Mouse (Mus musculus) midbrain, embryonic 13.5 days (tissue): ENCODE measurements at regions not wholly inside any gene's neighbourhood (a gene's known extent, or its start where the extent isn't known, plus 50 kb on each side); places are given as distances from the start of the nearest gene placed in this dataset.

Experiments used
- ATAC-seq: fragments of 200-750 bp; cut with Nextera tagmentation; 2 replicates; pipeline ENCODE4 v1.8.0; 2017; ENCODE audit warnings: mild to moderate bottlenecking, moderate TSS enrichment, moderate library complexity
- H3K27ac ChIP-seq: fragments of 300-500 bp; sonication (generic); 2 replicates; pipeline ENCODE4 v1.5.1; 2015; ENCODE audit warnings: inconsistent platforms, mild to moderate bottlenecking, moderate library complexity
- H3K27me3 ChIP-seq: fragments of 300-500 bp; sonication (generic); 2 replicates; pipeline ENCODE4 v1.6.1; 2015; ENCODE audit warnings: mild to moderate bottlenecking, inconsistent platforms
- H3K36me3 ChIP-seq: fragments of 300-500 bp; sonication (generic); 2 replicates; pipeline ENCODE4 v1.6.1; 2015; ENCODE audit warnings: mild to moderate bottlenecking, inconsistent platforms
- H3K4me1 ChIP-seq: fragments of 300-500 bp; sonication (generic); replicated peaks from 2 replicates; pipeline ENCODE4 v1.6.1; 2015; ENCODE audit warnings: inconsistent platforms
- H3K4me2 ChIP-seq: fragments of 300-500 bp; sonication (generic); replicated peaks from 2 replicates; pipeline ENCODE4 v1.6.1; 2015; ENCODE audit warnings: moderate library complexity, mild to moderate bottlenecking, inconsistent platforms
- H3K4me3 ChIP-seq: fragments of 300-500 bp; sonication (generic); replicated peaks from 2 replicates; pipeline ENCODE4 v1.5.1; 2015; ENCODE audit warnings: mild to moderate bottlenecking, inconsistent platforms
- H3K9ac ChIP-seq: fragments of 300-500 bp; sonication (generic); replicated peaks from 2 replicates; pipeline ENCODE4 v1.6.1; 2015; ENCODE audit warnings: mild to moderate bottlenecking, inconsistent platforms
- H3K9me3 ChIP-seq: fragments of 300-500 bp; sonication (generic); 2 replicates; pipeline ENCODE4 v1.6.1; 2016; ENCODE audit warnings: mild to moderate bottlenecking, inconsistent platforms
- WGBS: fragments of 180-500 bp; shearing (Covaris S2); methylation state at CpG from one replicate; pipeline ENCODE4 v1.1.7; 2015; 5-methylcytosine and 5-hydroxymethylcytosine counted together

GRCm38 (mm10) chr17:51896160-51896559 is 63.1 kb upstream of the Satb1 start:
- no peak overlapping the region for H3K4me3 ChIP-seq
- 82% methylated on average over 3 of the region's 3 CpGs for WGBS

GRCm38 (mm10) chr17:51894278-51894677 is 61.2 kb upstream of the Satb1 start:
- no peak overlapping the region for H3K9ac ChIP-seq
- no peaks in the 10 kb centered on the region for H3K36me3 ChIP-seq
- H3K4me2 ChIP-seq, result no peak overlapping the region
- no peaks in the 10 kb centered on the region for H3K4me1 ChIP-seq
- no peaks in the 10 kb centered on the region for H3K27me3 ChIP-seq
- 94% methylated on average over 8 of the region's 8 CpGs for WGBS
- no peak overlapping the region for H3K27ac ChIP-seq
- H3K4me3 ChIP-seq, result no peak overlapping the region
- ATAC-seq, result no peak
- no peaks in the 10 kb centered on the region for H3K9me3 ChIP-seq

More at GRCm38 (mm10) chr17:51896160-51896559, 63.1 kb upstream of the Satb1 start:
- no peaks in the 10 kb centered on the region for H3K27me3 ChIP-seq
- H3K4me2 ChIP-seq, result no peak overlapping the region
- ATAC-seq, result no peak
- no peak overlapping the region for H3K27ac ChIP-seq
- no peaks in the 10 kb centered on the region for H3K36me3 ChIP-seq
- H3K9ac ChIP-seq, result no peak overlapping the region
- H3K4me1 ChIP-seq, result no peaks in the 10 kb centered on the region
- H3K9me3 ChIP-seq, result no peaks in the 10 kb centered on the region

DNA sequence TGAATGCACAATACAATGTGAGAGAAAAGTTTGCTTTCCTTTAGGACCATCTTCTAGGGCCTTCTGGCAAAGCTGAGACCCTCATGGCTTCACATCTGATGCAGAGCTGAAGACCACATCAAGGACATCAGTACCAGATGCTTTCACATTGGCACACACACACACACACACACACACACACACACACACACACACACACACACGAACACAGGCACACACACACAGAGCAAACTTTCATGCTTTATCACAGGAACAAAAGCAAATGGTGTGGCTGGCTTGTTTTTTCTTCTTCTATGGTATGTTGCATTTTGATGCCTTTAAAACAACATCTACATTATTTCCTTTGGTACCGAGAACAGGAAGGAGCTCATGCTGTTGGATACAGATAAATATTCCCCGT is 59.8 kb upstream of the Satb1 start:
- H3K9ac ChIP-seq, result no peak overlapping the region
- no peak for ATAC-seq
- no peaks in the 10 kb centered on the region for H3K36me3 ChIP-seq
- H3K4me2 ChIP-seq, result no peak overlapping the region
- WGBS, result 80% methylated on average over 3 of the region's 3 CpGs
- H3K4me3 ChIP-seq, result no peak overlapping the region
- H3K9me3 ChIP-seq, result no peaks in the 10 kb centered on the region
- no peaks in the 10 kb centered on the region for H3K4me1 ChIP-seq
- H3K27ac ChIP-seq, result no peak overlapping the region
- H3K27me3 ChIP-seq, result no peaks in the 10 kb centered on the region

DNA sequence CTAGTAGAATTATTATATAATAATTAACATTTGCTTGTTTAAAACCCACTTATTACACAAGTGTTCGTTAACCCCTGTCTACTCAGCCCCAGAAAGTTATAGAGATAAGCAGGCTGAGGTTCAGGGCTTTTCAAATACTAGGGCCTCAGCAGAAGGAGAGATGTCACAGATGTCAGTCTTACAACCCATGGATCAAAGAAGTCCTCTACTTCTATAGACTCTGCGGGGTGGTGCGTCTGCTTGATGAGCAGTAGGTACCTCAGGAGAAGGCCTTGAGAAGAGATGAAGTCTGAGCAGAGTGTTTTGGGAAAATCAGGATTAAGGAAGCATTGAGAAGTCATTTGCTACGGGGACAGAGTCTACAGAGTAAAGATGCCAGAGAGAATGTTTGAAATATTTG is 59.1 kb upstream of the Satb1 start:
- H3K27me3 ChIP-seq, result no peaks in the 10 kb centered on the region
- H3K9me3 ChIP-seq, result no peaks in the 10 kb centered on the region
- 79% methylated on average over 4 of the region's 4 CpGs for WGBS
- H3K27ac ChIP-seq, result no peak overlapping the region
- no peak overlapping the region for H3K9ac ChIP-seq
- H3K36me3 ChIP-seq, result no peaks in the 10 kb centered on the region
- H3K4me2 ChIP-seq, result no peak overlapping the region
- ATAC-seq, result no peak
- no peaks in the 10 kb centered on the region for H3K4me1 ChIP-seq
- H3K4me3 ChIP-seq, result no peak overlapping the region
